Mouse (Mus musculus) Patski (cell line): ENCODE data around the gene Tpst2. TPM values are rescaled to one million over a fixed set of nuclear protein-coding genes. Genes with fewer than 3 reads are reported as not detected.

Experiments used
- ATAC-seq: fragments of 100-300 bp; one replicate; pipeline ENCODE4 v1.8.0; 2021
- CTCF ChIA-PET: fragments of 350-600 bp; sonication (Branson Sonifier 250); formaldehyde crosslinking; loops from one replicate; lab custom pipeline; 2022; ENCODE audit warnings: inconsistent platforms; lab: Charles Lee
- POLR2A ChIA-PET: fragments of 350-600 bp; sonication (Branson Sonifier 250); formaldehyde crosslinking; loops from one replicate; lab custom pipeline; 2022; ENCODE audit warnings: antibody characterized with exemption, inconsistent platforms; lab: Charles Lee
- DNase-seq: peaks from one replicate; pipeline ENCODE4 v3.0.0-alpha.2; 2011; ENCODE audit warnings: low read depth, low spot score
- H3K27me3 ChIP-seq: fragments of 371-371 bp; one replicate; pipeline ENCODE4 v1.5.1; 2021
- CTCF ChIP-seq: fragments of 100-300 bp; IDR thresholded peaks from one replicate; pipeline ENCODE4 v1.5.1; 2021
- in situ Hi-C: fragments of 300-500 bp; cut with MboI; formaldehyde crosslinking; loops from 3 replicates; pipeline ENCODE4 v1.11.1; 2018; ENCODE audit warnings: low pct_unique_long_range_greater_than_20kb, mixed read lengths
- polyA plus RNA-seq: library from polyadenylated mRNA; unstranded; gene quantifications from one replicate; pipeline ENCODE4 v1.2.3, GENCODE M21; 2021

Tpst2 gene
- polyA plus RNA-seq, 1 experiment from 2014 or later = 92.3 TPM

DNA sequence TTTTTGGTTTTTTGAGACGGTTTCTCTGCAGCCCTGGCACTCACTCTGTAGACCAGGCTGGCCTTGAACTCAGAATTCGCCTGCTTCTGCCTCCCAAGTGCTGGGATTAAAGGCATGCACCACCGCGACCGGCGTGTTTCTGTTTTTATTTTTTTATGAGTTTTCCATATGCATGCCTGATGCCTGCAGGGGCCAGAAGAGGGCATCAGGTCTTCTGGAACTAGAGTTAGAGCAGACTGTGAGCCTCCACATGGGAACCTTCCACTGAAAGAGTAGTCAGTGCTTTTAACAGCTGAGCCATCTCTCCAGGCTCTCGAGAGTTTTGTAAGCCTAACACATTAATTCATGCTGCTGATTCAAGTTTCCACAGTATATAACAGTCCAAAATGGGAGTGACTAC is 62.7 kb downstream of the Tpst2 start:
- ATAC-seq = no peak
- no peak for DNase-seq
- in situ Hi-C loops = loop anchor here (5.0 kb wide), 2 partner anchors 88 to 97 kb away; no protein-coding TSS in a partner anchor
- TF ChIP-seq CTCF = no peak
- ChIA-PET POLR2A (no interaction called here), CTCF (no interaction called here)
- no peaks in the 10 kb centered on the region for H3K27me3 ChIP-seq

DNA sequence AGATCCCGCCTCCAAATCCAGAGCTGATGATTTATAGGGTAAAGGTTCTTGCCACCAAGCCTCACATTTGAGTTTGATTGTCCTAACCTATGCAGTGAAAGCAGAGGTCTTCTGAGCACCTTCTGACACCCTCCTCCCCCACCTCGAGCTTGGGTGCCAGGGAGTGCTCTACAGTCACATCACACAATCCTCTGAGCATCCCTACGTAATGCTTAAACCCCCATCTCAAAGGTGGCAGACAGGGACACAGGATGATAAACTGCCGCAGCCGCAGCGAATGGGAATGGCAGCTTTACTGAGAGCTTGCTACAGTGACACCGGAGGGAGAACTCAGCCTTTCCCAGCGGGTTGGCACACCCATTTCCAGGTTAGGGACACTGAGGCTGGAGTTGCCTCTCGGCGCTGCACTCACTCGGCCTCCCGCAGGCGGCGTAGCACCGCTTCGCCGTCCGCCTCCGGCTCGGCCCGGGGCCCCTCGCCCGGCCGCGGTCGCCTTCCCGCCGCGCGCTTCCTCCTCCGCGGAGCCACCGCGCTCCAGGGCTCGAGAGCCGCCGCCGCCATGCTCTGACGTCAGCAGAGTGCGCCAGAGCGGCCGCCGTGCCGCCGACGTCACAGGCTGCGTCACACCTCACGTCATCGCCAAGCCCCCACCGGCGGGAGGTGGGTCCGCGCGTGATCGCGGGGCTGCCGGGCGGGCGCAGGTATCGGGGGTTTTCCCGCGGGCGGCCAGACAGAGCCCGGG is 66.1 kb downstream of the Tpst2 start, which contains the start of the genes Srrd and Hps4:
Srrd (minus strand) TSS at position 578 of the 742 bp plus-strand sequence.
Hps4 (plus strand) TSS at position 621 of the 742 bp plus-strand sequence.
- TF ChIP-seq CTCF = no peak
- ATAC-seq = peak; percentile 20
- CTCF ChIA-PET = interaction anchor here (0.7 to 1.7 kb wide), 4 partner anchors 16 to 102 kb away, joined by 3 to 6 read pairs (median 4); partner anchors contain the start of gene Tfip11

DNA sequence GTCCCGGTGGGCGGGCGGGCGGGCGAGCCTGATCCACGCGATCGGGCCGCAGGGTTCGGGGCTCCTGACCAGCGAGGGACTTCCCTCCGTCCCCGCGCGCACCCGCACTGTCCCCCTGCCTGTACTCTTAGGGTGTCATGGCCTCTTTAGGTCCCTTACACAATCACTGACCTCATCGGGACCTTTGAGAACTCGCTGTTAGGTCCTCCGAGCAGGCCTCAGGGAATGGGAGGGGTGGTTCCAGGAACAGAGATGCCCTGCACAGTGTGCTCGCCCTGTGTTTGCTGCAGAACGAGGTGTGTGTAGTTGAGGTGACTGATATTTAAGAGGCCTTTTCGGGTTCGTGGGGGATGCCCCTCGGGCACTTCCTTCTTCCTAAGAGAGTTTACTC is 66.7 kb downstream of the Tpst2 start:
- POLR2A ChIA-PET = interaction anchor here (1.0 kb wide), 1 partner anchor 101 kb away, joined by 3 read pairs; no protein-coding TSS in a partner anchor
- no peak for TF ChIP-seq CTCF
- H3K27me3 ChIP-seq = no peaks in the 10 kb centered on the region
- in situ Hi-C loops = no loop called here
- DNase-seq (no peak), ATAC-seq (peak; percentile 63)
- CTCF ChIA-PET = interaction anchor here (1.4 kb wide), 1 partner anchor 16 kb away, joined by 5 read pairs; the partner anchor contains the start of gene Tfip11

More for the DNA sequence above, 66.1 kb downstream of the Tpst2 start, which contains the start of the genes Srrd and Hps4:
- POLR2A ChIA-PET = interaction anchor here (1.0 to 1.5 kb wide), 3 partner anchors 47 to 102 kb away, joined by 3 read pairs; no protein-coding TSS in a partner anchor
- in situ Hi-C loops = no loop called here
- no peaks in the 10 kb centered on the region for H3K27me3 ChIP-seq
- no peak for DNase-seq

DNA sequence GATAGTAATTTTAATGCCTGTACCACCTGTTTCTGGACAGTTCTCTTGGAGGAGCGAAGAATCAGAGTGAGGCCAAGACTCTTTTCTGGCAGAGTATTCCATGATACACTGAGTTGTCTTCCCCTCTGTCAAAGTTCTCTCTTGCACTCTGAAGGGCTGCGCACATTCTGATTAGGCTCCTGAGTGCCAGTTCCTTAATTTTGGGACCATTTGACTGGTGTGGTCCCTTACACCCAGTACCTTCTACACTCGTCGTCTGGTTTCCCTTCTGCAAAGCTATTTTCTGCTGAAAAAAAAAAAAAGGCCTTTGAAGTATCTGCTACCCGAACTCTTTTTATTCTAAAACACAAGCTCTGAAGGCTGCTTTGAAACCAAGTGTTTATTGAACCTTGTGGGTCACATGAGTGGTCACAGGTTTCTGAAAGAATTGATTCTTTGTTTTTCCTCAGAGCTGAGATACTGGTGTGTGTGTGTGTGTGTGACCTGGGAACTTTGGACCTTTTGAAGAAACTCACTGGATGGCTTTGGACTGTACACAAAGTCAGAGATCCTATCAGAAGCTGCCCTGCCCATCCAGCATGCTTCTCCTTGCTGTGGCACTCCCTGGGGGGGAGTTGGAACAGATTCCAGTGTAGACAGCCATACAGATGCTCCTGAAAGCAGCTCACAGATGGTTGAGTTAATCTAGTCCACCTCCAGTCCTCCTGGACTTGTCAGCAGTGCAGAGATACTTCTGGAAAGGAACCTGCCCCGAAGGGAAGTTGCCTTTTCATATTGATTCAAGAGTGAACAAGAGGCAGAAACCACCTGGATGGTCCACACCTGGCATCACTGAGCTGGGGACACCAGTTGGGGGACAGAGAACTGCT is 67.8 kb downstream of the Tpst2 start:
- in situ Hi-C loops = no loop called here
- ChIA-PET CTCF (interaction anchor here (0.8 to 1.4 kb wide), 3 partner anchors 9 to 104 kb away, joined by 3 to 7 read pairs (median 4); no protein-coding TSS in a partner anchor), POLR2A (interaction anchor here (0.5 kb wide), 1 partner anchor 69 kb away, joined by 4 read pairs; no protein-coding TSS in a partner anchor)
- no peak for ATAC-seq
- TF ChIP-seq CTCF = no peak
- DNase-seq = no peak
- no peaks in the 10 kb centered on the region for H3K27me3 ChIP-seq

DNA sequence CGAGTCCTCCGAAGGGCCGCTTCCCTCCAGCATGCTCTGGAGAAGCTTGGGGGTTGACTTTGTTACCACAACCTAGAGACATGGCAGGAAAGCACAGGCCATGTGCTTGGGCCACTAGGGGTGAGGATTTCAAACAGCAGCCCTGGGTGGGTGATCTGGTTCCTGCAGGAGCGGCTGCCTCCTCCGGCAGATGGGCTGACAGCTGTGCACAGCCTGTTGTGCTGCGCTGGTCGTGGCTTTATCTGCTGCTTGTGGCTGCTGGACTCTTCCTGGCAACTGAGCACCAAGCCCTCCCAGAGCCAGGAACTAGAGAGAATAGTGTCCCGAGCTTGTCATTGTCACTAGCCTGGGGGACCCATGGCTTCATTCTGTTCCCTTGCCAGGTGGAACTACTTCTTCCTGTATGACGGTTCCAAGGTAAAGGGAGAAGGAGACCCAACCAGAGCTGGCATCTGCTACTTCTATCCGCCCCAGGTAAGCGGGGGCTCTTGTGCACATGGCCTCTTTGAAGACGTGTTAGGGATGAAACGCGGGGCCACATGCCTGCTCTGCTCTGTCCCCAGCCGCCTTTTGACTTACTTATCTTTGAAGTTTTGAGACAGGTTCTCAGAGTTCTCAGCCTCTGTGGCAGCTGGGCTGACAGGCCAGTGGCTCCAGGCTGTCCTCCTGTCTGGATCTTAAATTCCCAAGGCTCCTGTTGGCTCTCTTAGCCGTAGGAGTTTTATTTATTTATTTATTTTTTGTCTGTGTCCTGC is 69.9 kb downstream of the Tpst2 start:
- DNase-seq = no peak
- no peaks in the 10 kb centered on the region for H3K27me3 ChIP-seq

DNA sequence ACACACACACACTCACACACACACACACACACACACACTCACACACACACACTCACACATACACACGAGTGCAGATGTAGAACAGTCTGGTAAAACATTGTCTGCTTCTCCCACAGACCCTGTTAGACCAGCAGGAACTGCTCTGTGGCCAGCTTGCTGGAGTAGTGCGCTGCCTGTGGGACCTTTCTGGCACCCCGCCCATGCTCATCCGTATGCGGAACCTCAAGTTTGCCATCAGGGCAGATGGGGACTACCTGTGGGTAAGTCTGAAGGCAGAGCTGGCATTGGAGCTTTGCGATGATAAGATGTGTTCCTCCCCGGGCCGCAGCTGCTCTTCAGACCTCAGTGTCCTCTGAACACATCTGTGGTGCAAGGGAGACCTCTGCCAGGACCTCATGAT is 72.7 kb downstream of the Tpst2 start:
- in situ Hi-C loops = no loop called here
- TF ChIP-seq CTCF = no peak
- H3K27me3 ChIP-seq = no peaks in the 10 kb centered on the region
- POLR2A ChIA-PET = no interaction called here
- ATAC-seq = no peak
- CTCF ChIA-PET = no interaction called here
- no peak for DNase-seq

More for the DNA sequence above, 69.9 kb downstream of the Tpst2 start:
- in situ Hi-C loops = no loop called here
- POLR2A ChIA-PET = no interaction called here
- no peak for ATAC-seq
- TF ChIP-seq CTCF = no peak
- CTCF ChIA-PET = interaction anchor here (0.9 to 2.5 kb wide), 2 partner anchors 11 to 105 kb away, joined by 3 to 6 read pairs; no protein-coding TSS in a partner anchor

DNA sequence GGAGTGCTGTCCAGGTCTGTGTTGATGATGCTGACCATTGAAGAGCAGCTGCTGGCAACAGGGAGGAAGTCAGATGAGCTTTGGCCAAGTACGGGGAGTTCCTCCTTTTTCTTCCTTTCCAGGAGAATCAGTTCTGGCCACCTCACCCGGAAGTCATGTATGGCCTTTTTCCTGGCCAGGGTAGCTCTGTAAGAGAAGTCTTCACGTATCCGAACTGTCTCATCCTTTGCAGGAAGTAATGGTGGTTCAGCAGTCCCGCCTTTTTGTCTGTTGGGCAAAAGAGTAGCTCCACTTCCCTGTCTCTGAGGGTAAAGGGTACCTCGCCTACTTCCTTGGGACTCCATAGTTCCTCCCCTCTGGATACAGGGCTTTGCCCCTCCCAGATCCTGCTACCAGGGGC is 79.0 kb downstream of the Tpst2 start:
- in situ Hi-C loops = no loop called here
- CTCF ChIA-PET = no interaction called here
- H3K27me3 ChIP-seq = no peaks in the 10 kb centered on the region
- no peak for TF ChIP-seq CTCF
- DNase-seq (no peak), ATAC-seq (no peak)
- POLR2A ChIA-PET = no interaction called here

DNA sequence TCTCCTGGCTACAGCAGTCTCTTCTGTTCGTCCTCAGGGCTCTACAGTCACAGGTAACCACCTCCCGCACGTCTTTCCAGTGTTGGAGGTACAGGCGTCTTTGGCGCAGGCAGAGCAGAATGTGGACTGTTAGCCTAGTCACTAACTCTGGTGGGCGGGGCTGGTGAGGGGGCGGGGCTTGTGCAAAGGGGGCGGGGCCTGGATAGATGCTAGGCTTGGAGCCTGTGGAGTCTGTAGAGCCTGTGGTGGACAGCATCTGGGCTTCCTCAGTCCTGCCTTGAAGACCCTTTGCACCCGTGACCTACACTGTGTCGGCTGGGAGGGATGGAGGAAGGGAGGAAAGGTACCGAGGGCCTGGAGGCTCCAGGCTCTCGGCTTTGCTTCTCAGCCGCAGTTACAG is 79.4 kb downstream of the Tpst2 start, which contains the start of gene Gm6583:
Gm6583 (minus strand) TSS at position 124 of the 400 bp plus-strand sequence.
- ChIA-PET CTCF (no interaction called here), POLR2A (no interaction called here)
- TF ChIP-seq CTCF = no peak
- in situ Hi-C loops = no loop called here
- no peaks in the 10 kb centered on the region for H3K27me3 ChIP-seq
- DNase-seq (no peak), ATAC-seq (no peak)

DNA sequence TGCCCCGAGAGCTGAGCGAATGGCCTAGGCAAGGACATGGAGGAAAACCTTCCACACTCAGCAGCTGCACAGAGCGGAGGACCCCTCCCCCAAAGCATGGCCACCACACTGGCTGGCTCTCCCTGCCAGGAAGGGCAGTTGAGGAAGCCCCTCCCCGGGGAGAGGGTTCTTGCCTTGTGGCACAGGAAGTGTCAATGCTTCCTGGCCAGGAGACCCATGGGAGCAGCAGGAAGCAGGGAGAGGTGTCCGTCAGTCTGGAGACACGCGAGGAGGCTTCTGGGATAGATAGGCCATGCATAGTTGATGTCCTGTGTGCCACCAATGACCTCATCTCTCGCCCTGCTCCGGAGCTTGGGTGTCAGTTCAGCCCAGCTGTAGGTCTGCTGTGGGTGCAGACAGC is 79.8 kb downstream of the Tpst2 start:
- in situ Hi-C loops = no loop called here
- DNase-seq = no peak
- CTCF ChIA-PET = no interaction called here
- H3K27me3 ChIP-seq = no peaks in the 10 kb centered on the region
- no peak for TF ChIP-seq CTCF
- POLR2A ChIA-PET = no interaction called here
- no peak for ATAC-seq

DNA sequence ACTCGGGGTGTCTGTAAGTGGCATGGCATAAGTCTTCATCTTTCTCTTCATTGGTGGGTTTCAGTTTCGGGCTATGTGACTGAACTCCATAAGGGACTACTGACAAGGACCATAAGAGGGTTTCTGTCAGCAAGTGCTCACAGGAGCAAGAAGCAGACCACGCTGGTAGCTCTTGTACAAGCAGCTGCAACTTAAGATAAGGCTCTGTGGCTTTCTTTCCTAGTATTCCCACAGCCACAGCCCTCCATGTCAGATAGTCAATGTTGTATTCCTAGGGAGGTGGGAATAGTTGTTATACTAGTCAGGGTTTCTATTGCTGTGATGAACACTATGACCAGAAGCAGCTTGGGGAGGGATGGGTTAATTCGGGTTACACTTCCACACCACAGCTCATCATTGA is 83.0 kb downstream of the Tpst2 start:
- ChIA-PET POLR2A (no interaction called here), CTCF (no interaction called here)
- no peak for DNase-seq
- no peak for ATAC-seq
- no peak for TF ChIP-seq CTCF
- in situ Hi-C loops = no loop called here
- no peaks in the 10 kb centered on the region for H3K27me3 ChIP-seq
